Mouse (Mus musculus): ENCODE results near the gene Sema4d. TPM values are rescaled to one million over a fixed set of nuclear protein-coding genes. Genes with fewer than 3 reads are reported as not detected.
A peak's percentile ranks its signal among the peaks of the same experiment; 100 is the strongest.
"Not testable (repeated sequence)": the region's sequence is repeated elsewhere in the genome, so short reads cannot be mapped to it uniquely, and the experiment has no call there.

Sema4d gene
- total RNA-seq, 2 experiments from 2014 or later: 125 to 130 TPM

- DNase-seq: no peak
These were observed 114.2 kb downstream of the Sema4d start for GRCm38 (mm10) chr13:51679332-51679731.

- DNase-seq: no peak
These were observed 114.9 kb downstream of the Sema4d start for GRCm38 (mm10) chr13:51678687-51679086.

- DNase-seq: no peak
These were observed 115.8 kb downstream of the Sema4d start for GRCm38 (mm10) chr13:51677630-51678185.

- DNase-seq: no peak
These were observed 116.5 kb downstream of the Sema4d start for GRCm38 (mm10) chr13:51677041-51677440.

GRCm38 (mm10) chr13:51676641-51677040 lies 116.9 kb downstream of the Sema4d start:
- no peak for DNase-seq

- DNase-seq: not testable (repeated sequence)
These were observed 125.4 kb downstream of the Sema4d start for GRCm38 (mm10) chr13:51668195-51668594.

- no peak for DNase-seq
These were observed 130.0 kb downstream of the Sema4d start for GRCm38 (mm10) chr13:51663561-51663960.

GRCm38 (mm10) chr13:51659573-51659972 lies 134.0 kb downstream of the Sema4d start:
- no peak for DNase-seq

GRCm38 (mm10) chr13:51658094-51658493 lies 135.5 kb downstream of the Sema4d start:
- DNase-seq: no peak

- DNase-seq: no peak
These were observed 136.9 kb downstream of the Sema4d start for GRCm38 (mm10) chr13:51656516-51657235.

GRCm38 (mm10) chr13:51653961-51654360 lies 139.6 kb downstream of the Sema4d start:
- no peak for DNase-seq

GRCm38 (mm10) chr13:51653159-51653558 lies 140.4 kb downstream of the Sema4d start:
- no peak for DNase-seq

GRCm38 (mm10) chr13:51651408-51652064 lies 142.0 kb downstream of the Sema4d start, which contains the start of gene Secisbp2:
Gene Secisbp2 (plus strand): TSS chr13:51651697.
- peak; percentile 96 for DNase-seq

GRCm38 (mm10) chr13:51649740-51650139 lies 143.8 kb downstream of the Sema4d start:
- no peak for DNase-seq

- no peak for DNase-seq
These were observed 145.3 kb downstream of the Sema4d start for GRCm38 (mm10) chr13:51648237-51648636.

GRCm38 (mm10) chr13:51647770-51648169 lies 145.8 kb downstream of the Sema4d start:
- no peak for DNase-seq

GRCm38 (mm10) chr13:51646362-51647027 lies 147.1 kb downstream of the Sema4d start:
- DNase-seq: no peak

- DNase-seq: no peak
These were observed 147.7 kb downstream of the Sema4d start for GRCm38 (mm10) chr13:51645872-51646271.

GRCm38 (mm10) chr13:51644829-51645789 lies 148.4 kb downstream of the Sema4d start, which contains the start of gene Cks2:
Gene Cks2 (plus strand): TSS chr13:51645232.
- peak; percentile 90 for DNase-seq

GRCm38 (mm10) chr13:51643924-51644828 lies 149.4 kb downstream of the Sema4d start:
- DNase-seq: no peak

All from gastrocnemius, postnatal 10 days (tissue).